Mouse (Mus musculus) retina, postnatal 7 days (tissue): ENCODE results near the gene Ldlrap1.

ENCODE experiments used
- DNase-seq: peaks from one replicate; pipeline ENCODE4 v3.0.0-alpha.2; 2012; ENCODE audit warnings: low read depth, low spot score

Gene Ldlrap1

DNA sequence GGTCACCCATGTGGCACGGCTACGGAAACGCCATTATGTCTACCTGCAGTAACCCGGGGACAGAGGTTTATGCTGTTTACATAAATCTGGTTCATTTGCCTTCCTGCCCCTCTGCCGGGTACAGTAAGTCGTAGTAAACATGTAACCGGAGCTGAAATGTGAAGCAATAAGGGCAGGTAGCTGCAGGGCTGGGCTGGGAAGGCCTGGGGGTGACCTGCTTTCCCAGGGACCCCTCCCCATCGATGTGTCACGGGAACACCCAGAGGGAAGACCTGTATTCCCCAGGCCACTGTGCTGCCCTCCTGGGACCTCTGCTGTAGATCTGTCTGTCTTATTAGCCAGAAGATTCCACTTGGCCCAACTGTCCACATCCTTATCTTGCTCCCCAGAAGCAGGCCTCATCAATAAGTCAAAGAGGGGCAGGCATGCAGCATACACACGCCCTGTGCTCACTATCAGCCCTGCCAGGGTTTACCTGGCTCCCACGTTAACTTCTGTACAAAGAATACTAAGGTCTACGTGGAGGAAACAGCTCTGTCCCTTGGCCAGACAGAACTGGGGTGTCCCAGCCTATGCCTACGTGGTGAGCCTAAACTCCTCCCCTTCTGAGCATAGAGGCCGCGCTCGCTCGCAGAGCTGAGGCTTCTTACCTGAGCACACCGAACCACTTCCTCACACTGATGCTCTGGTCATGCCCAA is 16.0 kb downstream of the Ldlrap1 start:
- DNase-seq = no peak

- no peak for DNase-seq
Measured at GRCm38 (mm10) chr4:134750825-134751224, 17.0 kb downstream of the Ldlrap1 start.

DNA sequence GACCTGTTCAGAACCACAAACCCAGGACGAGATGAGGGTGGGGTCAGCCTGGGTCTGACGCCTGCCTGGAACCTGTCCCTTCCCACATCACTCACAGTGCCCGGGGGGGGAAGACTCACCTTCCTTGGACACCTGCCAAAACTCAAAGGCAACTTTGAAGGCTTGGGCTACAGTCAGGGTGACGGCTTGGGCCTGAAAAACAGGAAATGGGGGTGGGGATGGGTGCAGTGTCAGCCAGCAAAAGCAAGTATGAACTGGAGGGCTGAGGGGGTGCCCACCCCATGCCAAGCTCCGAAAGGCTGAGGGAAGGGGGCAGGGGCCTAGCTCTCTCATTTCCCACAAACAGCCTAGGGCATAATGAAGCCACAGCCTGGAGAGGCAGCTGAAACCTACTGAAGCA is 17.6 kb downstream of the Ldlrap1 start:
- no peak for DNase-seq

GRCm38 (mm10) chr4:134749301-134750030 is 18.4 kb downstream of the Ldlrap1 start:
- no peak for DNase-seq

- no peak for DNase-seq
Measured at GRCm38 (mm10) chr4:134745900-134746661, 21.7 kb downstream of the Ldlrap1 start.

DNA sequence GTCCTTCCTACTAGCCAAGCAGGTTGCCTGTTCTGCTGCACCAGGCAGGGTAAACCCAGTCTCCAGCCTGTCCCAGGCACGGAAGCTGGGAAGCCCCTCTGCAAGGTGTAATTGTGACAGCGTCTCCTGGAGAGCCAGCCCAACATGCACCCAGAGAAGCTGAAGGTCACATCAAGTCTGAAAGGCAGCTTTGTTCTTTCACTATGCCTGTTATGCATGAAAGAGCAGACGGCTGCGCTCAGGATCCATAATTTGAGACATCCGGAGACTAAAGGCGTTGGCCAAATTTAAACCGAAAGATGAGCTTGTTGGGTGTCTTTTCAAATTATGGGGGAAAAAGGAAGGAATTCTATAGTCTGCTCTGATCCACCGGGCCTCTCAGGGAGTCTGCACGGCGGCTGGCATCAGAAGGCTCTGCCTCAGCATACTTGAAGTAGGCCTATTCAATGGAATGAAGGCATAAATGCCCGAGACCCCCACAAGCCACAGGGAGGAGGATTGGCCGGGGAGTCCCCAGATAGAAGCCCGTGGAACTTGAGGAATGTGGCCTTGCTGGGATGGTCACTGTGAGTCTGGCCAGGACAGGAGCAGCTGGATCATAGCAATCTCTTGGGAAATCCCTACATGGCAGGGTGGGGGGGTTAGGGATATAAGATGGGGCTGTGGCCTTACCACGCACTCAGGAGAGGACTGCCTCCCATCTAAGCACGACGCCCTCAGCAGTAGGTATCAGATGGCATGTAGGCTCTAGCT is 23.8 kb downstream of the Ldlrap1 start:
- DNase-seq = no peak

DNA sequence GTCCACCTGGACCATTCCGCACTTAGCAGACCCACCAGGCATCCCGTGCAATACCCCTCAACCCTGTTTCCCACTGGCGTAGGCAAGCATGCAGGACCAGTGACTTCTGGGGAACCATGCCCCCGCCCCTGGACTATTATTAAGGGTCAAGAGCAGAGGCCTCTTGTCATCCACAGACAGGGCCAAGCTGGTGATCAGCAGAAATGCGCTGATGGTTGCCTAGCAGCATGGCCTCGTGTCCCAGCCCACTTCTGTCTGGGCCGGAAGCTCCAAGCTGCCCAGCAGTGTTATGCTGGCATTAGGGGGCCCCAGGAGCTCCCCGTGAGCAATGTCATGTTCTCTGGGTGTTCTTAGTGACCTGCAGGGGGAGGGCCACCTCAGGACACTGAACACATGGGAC is 25.9 kb downstream of the Ldlrap1 start:
- no peak for DNase-seq

- DNase-seq = no peak
Measured at GRCm38 (mm10) chr4:134740186-134740585, 27.6 kb downstream of the Ldlrap1 start.

DNA sequence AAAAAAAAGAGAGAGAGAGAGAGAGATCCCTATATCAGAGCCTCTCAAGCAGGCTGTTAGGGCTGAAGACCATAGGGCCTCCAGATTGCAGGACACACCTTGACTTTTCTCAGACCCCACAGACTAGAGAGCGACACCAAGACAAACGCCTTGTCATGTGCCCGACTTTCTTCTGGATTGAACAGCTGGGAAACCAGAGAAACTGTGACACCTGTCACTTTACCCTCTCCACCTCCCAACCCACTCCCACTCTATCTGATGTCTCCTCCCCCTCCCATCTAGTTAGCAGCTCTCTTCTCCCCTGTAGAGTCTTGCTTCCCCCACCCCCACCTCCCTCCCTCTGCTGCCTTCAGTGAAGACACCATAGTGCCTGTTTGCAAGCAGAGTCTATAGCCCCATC is 28.3 kb downstream of the Ldlrap1 start:
- DNase-seq = no peak

- DNase-seq = no peak
Measured at GRCm38 (mm10) chr4:134737365-134737910, 30.4 kb downstream of the Ldlrap1 start.

- no peak for DNase-seq
Measured at GRCm38 (mm10) chr4:134736147-134736546, 31.7 kb downstream of the Ldlrap1 start.

GRCm38 (mm10) chr4:134734629-134735081 is 33.2 kb downstream of the Ldlrap1 start:
- DNase-seq = no peak

DNA sequence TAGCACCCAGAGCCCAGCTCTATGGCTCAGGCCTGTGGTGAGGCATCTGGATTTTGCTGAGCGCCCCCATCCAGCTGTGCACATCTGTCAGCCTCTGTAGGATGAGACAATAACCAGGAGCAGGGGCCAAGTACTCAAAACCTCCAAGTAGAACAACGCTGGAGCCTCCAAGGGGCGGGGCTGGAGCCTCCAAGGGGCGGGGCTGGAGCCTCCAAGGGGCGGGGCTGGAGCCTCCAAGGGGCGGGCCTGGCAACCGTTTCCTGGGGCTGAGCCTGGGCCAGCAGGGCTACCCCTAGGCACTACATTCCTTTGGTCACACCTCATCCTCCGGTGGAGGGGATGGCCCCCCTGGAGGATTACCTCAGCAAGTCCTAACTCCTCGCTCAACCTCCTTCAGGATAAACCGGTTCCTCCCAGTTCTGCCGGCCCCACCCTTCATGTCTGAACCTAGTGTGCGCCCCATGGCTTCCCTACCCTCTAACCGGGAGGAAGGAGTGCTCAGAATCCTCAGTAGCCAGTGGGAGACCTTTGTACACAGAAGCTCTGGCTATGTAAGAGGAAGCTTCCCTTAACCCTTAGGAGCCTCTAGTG is 33.7 kb downstream of the Ldlrap1 start:
- no peak for DNase-seq

DNA sequence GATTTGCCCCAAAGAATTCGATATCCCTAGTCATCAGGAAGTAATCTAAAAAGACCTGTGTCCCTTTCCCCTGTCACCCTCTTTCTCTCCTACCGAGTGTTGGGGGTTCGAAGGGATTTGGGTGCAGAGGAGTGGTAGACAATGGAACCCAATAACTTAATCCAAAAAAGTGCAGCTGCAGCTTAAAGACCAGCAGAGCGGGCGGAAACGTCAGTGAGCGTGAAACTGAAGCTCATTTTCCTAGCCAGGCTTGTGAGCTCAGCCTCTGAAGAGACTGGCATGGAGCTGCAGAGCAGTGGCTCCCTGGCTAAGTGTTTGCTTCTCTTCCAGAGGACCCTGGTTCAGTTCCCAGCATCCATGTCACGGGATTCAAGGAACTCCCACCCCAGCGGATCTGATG is 34.5 kb downstream of the Ldlrap1 start:
- DNase-seq = no peak

- no peak for DNase-seq
Measured at GRCm38 (mm10) chr4:134730106-134730505, 37.7 kb downstream of the Ldlrap1 start.

DNA sequence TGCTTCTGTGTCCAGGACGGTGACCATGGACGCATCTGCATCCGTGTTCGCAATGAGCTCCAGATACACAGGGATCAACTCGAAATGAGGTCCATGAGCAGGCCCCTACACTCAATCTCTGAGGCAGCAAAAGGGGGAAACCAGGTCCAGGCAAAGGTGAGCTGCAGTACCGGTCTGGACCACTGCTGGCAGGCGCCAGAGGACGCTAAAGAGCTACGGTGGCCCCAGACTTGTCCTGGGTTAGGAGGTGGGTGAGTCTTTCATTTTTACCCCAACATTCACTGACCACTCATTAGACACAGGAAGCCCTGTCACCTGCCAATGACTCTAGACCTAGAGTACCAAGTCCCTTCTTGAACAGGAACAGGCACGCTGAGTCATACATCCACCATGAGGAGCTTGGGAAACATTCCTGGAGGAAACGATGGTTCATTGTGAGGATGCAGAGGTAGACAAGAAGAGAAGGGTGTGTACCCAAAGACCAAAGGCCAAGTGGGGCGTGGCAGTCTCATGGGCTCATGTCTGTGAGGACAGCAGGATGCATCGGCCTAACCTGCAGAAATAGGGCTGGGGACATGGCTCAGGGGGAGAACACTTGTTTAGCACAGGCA is 42.0 kb downstream of the Ldlrap1 start:
- no peak for DNase-seq

DNA sequence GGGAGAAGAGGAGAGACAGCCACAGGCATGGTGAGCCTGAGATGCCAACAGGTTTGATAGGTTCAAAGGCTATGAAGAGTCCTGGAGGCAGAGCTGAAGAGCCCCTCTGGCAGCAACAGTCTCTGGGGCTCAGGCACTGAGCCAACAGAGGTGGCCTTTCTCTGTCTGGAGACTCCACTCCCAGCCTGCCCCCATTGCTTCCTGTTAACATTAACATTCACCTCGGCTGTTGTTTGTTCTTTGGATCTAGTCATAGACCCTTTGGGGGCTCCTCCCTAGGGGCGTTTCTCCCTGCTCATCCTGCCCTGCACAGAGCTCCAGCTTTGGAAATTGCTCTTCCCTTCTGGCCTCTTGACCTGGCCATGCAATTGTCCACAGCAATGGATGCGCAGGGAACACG is 42.9 kb downstream of the Ldlrap1 start:
- no peak for DNase-seq

GRCm38 (mm10) chr4:134723251-134723650 is 44.6 kb downstream of the Ldlrap1 start:
- DNase-seq = no peak

GRCm38 (mm10) chr4:134721076-134721475 is 46.7 kb downstream of the Ldlrap1 start:
- no peak for DNase-seq

DNA sequence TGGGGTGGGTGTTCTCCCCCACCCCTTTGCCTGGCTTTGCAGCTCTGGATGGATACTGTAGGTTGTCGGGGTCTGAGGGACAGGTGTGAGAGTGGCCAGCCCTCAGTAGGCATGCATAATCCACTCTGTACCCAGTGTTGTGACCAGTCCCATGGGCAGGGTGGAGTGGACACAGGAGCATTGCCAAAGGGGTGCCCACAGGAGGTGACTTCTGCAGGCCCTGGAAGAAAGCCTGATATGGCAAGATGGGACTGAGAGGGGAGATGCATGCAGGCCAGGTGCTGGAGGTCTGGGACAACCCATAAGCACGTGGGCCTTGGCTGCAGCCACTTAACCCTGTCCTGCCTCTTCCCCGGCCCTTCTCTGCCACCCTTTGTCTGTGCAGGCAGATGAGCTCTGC is 47.5 kb downstream of the Ldlrap1 start:
- no peak for DNase-seq

- DNase-seq = no peak
Measured at GRCm38 (mm10) chr4:134719489-134719888, 48.3 kb downstream of the Ldlrap1 start.
